Mouse (Mus musculus) cerebellum, adult 2 months (tissue): ENCODE measurements around the gene Fam186b.

Source experiments
- CTCF ChIP-seq: fragments of 200-500 bp; IDR thresholded peaks from 2 replicates; pipeline ENCODE4 v1.5.1; 2011; ENCODE audit warnings: low read depth, mild to moderate bottlenecking, control low read depth, low read length, moderate library complexity, borderline replicate concordance; ENCODE audit not compliant: insufficient read depth
- POLR2A ChIP-seq: fragments of 200-500 bp; IDR thresholded peaks from 2 replicates; pipeline ENCODE4 v1.6.1; 2011; ENCODE audit warnings: low read length, control low read depth, borderline replicate concordance; ENCODE audit not compliant: insufficient read depth

DNA sequence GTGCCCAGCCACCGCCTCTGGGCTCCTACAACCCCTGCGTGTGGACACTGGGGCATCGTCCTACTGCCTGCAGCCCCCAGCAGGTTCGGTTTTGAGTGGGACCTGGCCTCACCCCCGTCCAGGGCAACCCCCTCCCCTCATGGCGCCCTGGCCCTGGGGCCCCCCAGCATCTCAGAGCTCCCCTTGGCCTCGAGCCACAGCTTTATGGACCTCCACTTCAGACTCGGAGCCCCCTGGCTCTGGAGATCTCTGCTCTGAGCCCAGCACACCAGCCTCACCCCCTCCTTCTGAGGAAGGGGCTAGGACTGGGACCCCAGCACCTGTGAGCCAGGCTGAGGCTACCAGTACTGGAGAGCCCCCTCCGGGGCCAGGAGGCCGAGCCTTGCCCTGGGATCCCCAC is 53.6 kb downstream of the Fam186b start:
- no peak for TF ChIP-seq CTCF
- TF ChIP-seq POLR2A, result no peak
